Mouse (Mus musculus): ENCODE results near the gene Aco2.
"Not testable (repeated sequence)": the region's sequence is repeated elsewhere in the genome, so short reads cannot be mapped to it uniquely, and the experiment has no call there.

Gene Aco2

DNA sequence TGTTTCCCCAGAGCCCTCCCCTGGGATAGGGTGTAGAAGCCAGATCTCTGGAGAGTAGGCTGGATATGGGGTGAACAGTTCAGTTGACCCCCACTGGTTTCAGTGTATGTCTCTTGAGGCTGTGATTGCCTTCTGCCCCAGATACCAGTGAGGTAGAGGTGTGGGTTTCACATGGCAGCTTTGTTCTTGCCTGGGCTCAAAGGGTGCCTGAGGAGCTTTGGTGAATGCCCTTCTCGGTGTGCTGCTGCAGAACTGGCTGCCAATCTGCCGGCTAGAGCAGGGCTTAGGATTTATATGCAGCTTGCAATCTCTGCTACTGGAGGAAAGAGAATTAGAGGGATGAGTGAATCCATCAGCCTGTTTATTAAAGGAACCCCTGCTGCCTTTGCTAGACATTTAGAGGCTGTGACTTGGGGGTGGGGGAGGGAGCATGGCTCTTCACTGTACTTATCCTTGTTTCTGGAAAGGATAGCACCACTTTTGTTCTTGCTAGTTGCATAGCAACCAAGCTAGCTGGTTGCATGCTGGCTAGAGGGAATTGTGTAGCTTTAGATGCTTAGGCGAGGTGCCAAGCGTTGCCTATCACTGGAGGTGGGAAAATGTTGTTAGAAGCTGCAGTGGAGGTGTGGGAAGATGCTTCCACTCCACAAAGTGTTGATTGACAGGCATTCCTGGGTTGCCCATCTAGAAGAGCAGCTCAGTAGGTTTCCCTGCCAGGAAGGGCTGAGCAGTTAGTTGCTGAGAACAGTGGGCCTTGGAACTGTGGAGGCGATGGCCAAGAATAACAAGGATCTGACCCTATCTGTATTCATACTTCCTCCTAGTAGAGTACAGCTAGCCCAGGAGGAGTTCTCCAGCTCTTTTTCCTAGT, 7.7 kb downstream of the Aco2 start:
- no peak for DNase-seq

DNA sequence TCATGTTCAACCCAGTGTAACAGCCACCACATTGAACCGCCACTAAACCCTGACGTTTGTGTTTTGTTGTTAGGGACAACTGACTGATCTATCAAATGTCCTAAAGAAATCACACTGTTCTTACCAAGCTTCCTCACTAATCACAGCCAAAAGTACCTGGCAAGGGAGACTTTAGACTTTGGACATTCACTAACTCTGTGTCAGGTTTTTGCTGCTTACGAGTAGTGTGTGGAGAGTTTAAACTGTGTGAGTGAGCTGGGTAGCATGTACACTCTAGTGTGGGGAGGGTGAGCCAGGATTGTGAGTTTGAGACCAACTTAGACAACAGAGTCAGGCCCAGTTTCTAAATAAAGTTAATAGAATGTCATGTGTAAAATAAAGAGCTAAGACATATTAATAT, 10.2 kb downstream of the Aco2 start:
- no peak for DNase-seq

DNA sequence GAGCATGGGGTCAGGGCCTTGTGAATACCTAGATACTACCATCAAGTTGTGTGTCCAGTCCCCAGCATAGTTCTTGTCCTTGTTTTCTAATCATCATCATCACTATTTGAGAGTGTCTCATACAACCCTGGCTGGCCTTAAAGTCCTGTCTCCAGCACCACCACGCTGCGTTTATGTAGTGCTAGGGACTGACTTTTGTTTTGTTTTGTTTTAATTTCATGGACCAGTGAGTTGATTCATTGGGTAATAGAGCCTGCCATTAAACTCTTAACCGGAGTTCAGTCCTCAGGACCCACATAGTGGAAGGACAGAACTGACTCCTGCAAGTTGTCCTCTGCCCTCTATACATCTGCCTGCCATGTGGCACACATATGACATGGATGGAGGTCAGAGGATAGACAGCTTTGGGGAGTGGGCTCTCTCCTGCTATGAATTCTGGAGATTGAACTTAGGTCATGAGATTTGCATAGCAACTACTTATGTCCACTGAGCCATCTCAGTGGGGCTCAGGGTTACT, 13.4 kb downstream of the Aco2 start:
- DNase-seq = no peak

DNA sequence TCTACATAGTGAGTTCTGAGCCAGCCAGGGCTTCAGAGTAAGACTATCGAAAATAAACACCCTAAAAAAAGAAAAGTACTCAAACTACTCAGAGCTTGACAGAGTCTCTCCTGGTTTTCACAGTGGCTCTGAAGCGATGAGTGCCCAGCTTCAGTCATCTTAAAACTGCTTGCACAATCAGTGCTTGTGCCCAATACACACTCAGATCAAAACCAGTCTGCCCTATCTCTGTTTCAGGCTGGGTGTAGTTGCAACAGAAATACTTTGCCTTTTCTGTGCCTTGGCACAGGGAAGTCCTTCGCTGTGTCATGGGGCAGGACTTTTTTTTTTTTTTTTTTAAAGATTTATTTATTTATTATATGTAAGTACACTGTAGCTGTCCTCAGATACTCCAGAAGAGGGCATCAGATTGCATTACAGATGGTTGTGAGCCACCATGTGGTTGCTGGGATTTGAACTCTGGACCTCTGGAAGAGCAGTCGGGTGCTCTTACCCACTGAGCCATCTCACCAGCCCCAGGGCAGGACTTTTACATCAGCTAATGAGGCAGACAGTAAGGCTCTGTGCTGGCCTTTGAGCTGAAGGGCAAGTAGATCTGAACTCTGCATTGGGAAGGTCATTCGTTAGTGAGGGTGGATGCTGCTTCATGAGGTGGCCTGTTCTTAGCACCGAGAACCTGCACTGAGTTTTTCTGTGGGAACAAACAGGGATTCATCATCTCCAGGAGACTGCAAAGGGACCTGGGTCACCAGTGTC, 14.9 kb downstream of the Aco2 start:
- no peak for DNase-seq

DNA sequence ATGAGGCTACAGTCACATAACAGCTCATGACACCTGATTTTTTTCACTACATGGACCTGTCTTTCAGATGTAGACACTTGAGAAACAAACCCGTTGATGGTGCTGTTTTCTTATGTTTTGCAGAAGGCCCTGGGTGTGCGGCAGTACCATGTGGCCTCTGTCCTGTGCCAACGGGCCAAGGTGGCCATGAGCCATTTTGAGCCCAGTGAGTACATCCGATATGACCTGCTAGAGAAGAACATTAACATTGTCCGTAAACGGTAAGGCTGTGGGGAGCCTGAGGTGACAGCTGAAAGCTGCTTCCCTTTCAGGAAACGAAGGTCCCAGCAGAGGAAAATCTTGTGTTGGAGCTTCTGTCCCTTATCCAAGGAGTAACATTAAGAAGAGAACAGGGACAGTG, 17.1 kb downstream of the Aco2 start:
- DNase-seq = no peak

DNA sequence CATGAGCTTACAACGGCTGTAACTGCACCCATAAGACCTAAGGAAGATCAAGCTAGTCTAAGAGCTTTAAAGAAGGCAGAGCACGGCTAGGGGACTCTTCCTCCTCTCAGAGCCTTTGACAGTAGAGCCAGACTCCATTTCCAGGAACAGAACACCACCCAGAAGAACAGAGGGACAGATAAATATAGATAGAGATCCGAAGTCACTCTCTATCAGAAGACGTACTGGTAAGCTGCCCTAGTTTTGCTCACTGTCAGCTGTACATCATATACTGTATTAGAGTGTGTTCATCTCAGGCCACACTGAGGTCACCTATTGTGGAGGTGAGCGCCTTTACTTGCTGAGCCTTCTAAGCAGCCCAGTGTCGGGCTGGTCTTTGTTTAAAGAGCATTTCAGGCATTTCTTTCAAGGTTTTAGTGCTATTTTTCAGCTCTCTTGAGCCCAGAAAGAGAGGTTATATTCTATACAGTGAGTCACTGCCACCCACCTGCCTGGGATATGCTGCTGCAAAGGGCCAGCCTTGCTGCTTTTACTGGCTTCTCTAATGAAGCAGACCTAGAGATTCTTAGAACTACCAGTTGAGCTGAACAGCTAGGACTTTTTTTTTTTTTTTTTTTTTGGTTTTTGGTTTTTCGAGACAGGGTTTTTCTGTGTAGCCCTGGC, 19.2 kb downstream of the Aco2 start:
- no peak for DNase-seq

DNA sequence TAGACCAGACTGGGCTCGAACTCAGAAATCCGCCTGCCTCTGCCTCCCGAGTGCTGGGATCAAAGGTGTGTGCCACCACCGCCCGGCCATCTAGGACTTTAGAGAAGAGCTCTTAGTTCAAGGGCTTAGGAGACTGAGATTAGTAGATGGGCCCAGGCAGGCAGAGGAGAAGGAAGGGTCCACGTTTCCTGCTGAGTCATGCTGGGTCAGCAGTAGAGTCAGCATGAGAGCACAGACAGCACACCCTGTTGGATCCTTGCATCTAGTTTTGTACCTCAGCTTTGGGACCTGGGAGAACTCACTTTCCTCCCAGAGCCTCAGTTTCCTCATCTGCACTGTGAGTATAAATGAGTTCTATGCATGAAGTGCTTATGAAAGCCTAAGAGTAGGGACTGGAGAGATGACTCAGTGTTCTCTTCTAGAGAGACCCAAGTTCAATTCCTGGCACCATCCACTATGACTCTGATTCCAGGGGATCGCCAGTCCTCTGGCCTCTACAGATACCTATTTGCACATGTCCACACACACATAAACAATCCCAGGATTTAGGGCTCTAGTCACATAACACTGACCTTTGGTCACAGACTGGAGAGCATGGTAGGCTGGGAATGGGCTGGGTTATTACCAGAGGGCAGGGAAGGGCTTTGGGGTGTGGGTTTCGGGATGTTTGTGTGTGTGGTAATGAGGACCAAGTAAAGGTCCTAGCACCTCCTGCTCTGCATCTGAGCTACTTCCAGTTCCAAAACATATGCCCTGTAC, 19.9 kb downstream of the Aco2 start:
- no peak for DNase-seq

DNA sequence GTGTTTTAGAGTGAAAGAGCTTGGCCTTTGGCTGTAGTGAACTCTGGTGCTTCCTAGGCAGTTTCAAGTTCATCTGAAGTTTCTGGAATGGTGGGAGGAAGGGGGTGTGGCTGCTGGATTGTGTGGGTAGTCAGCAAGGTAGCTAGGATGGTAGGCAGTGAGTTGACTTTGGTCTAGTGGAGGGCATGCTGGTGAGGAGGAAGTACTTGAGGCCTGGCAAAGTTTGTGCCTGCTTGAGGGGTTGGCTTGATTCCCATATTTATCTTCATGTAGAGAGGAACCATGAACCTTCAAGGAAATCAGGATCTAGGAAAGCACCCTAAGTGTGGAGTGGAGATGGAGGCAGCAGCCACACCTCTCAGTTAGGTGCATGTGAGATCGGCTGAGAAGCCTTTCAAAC, 21.9 kb downstream of the Aco2 start:
- DNase-seq = no peak

DNA sequence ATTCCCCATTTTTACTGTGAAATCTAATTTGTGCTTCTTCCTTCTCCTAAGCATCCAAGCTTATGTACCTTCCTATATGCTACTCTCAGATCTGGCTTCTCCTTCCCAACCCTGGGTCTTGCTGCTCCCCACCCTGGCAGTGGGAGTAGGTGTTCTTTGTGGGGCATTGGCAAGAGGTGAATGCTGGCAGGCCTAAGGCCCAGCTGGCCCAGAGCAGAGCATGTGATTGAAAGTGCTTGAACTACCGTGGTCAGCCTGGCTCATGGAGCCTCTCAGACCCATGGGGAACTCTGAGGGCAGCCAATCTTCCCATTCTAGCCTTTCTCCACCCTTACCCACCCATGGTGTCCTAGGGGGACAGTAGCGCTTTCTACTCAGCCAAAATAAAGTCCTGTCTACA, 24.3 kb downstream of the Aco2 start:
- no peak for DNase-seq

DNA sequence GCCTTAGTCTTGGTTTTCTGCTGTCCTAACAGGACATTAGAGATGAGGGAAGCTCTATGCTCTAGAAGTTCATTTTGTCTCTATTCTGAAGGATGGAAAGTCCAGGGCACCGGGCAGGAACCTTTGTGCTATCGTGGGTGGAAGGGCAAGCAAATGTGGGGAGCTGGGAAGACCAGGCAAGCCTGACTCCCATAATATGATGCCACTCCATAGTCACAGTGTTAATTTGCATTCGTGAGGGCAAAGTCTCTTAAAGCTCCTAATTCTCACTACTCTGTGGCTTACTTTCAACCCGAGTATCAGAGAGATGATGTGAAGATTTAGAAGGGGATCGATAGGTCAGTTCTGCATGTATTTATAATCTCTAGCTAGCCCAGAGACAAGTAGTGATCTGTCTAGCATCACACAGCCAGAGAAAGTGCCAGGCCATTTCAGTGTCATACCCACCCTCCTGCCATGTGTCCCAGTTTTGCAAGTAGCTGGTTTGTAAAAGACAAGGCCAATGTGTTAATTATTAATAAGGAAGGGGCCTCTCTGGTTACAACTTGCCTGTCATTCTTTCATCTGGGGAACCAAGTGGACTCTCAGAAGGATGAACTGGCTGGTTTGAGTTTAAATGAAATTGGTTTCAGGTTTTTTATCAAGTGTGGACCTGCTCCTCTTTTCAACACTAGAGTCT, 25.6 kb downstream of the Aco2 start:
- no peak for DNase-seq

DNA sequence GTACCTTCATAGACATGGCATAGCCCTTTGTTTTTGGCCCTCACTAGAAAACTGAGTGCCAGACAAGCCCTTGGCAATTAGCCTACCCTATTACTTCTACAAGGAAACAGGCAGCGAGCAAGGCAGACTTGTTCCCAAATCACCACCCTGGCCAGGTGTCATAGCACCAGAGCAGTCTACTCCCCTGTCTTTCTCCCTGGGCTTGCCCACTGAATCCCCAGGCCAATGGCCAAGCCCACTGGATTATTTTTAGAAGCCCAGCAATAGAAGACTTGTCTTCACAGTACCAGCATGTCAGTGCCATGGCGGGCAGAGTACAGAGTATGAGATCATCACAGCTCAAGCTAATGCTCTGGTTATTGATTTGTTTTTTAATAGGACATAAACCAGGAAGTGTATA, 26.6 kb downstream of the Aco2 start:
- DNase-seq = no peak

DNA sequence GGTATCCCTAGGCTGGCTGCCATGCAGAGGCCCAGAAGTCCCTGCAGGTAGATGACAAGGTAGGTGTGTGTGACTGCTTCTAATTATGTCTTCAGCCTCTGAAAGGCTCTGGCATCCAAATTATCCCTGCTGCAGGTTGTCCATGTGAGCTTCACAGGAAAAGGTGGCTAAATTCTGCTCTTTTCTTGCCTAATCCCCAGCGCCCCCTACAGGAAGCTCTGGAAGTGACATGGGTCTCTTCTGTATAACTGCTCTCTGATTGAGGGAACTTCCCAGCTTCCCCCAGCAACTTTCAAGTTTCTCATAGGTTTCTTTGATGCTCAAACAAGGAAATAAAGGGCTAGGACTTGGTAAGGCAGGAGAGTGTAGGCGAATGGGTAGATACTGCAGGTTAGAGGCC, 32.8 kb downstream of the Aco2 start:
- DNase-seq = peak; percentile 88

DNA sequence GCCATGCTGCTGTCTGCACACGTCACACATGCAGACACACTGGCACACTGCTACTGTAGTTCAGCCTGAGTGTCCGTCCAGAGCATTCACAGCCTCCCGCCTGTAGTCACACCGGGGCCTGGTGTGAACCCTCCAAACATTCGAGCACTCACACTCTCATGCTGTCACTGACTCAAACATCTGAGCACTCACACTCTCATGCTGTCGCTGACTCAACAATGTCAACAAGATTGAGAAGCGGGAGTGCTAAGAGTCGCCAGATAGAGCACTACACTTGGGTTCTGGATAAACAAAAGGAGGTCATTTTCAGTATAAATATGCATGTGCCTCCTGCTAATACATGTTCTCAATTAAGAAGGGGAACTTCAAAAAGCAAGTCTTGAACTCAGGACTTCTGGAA, 35.8 kb downstream of the Aco2 start:
- no peak for DNase-seq

DNA sequence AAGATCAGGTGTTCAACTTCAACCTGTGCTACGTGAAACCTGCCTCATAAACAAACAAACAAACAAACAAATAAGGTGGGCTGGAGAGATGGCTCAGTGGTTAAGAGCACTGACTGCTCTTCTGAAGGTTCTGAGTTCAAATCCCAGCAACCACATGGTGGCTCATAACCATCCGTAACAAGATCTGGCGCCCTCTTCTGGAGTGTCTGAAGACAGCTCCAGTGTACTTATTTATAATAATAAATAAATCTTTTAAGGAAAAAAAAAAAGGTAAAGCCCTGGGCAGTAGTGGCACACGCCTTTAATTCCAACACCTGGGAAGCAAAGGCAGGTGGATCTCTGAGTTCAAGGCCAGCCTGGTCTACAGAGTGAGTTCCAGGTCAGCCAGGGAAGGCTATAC, 36.7 kb downstream of the Aco2 start:
- not testable (repeated sequence) for DNase-seq

DNA sequence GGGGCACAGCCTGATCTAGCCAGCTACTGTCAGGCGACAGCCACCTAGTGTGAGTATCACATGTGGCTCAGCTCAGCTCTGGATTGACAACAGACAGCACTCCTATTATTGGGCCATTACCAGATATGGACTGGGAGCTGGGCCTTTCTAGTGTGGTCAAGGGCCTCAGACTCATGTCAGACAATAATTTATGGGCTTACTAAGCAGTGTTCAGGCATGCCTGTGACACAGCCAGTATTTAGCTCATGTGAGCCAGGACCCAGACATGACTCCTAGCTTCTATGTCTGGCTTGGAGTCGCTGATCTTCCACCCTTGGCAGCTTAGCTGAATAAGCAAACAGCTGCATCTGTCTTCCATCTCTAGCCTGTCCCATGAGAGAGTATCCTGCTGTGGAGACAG, 40.4 kb downstream of the Aco2 start:
- DNase-seq = peak; percentile 51

DNA sequence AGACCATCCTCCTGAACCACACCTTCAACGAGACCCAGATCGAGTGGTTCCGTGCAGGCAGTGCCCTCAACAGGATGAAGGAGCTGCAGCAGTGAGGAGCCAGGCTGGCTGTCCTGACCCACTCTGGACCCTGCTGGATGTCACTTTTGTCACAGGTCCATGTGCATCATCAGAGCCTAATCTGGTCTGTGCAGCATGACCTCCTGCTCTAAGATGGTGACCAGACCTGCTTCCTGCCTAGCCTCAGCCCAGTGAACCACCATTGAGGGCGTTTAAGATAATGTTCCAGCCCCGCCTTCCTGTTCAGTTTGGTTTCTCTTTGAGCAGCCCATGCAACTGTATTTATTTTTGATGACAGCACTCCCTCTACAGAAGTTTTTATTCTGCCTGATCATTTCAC, 42.6 kb downstream of the Aco2 start:
- DNase-seq = no peak

DNA sequence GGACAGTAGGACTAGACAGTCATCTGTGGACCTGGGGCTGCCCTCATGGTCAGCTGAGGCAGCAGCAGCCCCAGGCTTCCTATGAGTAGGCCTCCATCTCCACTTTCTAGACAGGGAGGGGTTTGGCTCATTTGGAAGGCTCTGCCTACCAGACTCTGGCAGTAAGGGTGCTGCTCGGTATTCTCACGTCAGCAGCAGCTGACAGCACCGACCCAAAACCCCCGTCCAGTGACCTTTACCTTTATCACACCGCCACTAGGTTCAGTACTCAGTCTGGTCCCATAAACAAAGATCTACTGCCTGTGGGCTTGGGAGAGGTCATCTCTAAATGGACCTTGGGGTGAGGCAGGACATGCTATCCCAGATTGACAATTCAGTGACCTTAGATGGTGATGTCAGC, 43.6 kb downstream of the Aco2 start:
- DNase-seq = no peak

DNA sequence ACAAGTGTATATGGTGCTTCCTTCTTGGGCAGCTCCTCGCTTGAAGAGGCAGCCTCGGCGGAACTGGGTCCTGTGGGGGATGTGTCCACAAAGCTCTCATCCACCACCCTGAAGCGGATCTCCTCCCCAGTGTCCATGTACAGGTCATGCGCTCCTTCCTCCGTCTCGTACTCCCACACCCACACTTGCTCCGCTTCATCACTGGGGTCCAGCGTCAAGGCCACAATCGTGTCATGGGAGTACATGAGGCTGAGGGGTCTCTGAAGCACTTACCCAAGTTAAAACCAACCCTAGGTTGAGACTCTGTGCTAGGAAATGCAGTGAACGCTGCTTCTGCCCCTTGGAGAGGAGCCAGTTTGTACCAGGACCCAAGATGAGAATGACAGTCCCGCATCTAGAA, 45.1 kb downstream of the Aco2 start:
- DNase-seq = no peak

DNA sequence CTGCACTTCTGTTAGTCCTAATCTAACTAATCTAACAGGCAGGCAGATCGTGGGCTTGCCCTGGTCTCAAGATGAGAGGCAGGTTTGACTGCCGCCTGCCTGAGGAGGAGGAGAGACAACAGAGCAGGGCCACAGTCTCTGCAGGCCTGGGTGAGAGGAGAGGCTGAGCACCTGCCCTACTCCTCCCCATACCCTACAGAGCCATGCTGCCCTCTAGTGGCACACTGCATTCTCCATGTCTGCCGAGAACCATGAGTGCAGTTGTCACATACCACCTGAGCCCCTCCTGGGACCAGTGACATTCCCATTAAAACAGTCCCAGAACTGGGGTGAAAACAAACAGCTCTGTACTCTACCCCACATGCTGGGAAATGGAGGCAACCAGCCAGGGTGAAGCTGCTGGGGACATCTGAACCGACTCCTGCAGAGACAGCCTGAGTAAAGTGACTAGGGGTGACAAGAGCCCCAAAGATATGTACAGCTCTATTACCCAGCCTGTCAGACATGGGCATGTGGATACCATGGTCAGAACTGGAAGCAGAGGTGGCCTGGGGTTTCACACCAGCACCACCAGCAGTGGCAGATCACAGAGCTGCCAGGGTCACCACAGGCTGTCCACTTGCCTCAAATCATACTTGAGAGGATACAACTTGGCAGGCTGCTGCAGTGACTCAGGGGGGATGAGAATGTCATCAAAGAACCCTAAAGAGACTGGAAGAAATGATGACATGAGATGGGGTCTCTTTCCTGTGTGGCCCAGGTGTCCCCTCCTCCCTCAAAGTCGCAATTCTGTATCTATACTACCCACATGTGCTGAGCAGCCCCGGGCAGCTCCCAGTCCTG, 45.7 kb downstream of the Aco2 start:
- DNase-seq = peak; percentile 88

DNA sequence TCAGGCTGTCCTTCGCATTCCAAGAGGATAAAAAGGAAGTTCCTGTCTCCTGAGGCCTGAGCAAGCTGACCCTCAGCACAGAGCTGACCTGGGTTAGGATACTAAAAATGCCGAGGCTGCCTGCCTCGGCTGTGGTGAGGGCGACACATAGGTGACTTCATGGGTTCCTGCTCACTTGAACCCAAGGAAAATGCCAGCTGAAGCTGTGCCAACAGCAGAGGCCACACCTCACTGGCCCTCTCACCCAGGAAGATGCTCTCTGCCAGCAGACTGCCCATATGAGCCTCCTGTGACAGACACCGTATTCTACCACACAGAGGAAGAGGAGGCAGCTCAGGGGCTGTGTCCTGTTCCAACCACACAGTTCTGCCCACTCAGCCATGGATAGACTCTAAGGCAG, 47.0 kb downstream of the Aco2 start:
- no peak for DNase-seq

DNA sequence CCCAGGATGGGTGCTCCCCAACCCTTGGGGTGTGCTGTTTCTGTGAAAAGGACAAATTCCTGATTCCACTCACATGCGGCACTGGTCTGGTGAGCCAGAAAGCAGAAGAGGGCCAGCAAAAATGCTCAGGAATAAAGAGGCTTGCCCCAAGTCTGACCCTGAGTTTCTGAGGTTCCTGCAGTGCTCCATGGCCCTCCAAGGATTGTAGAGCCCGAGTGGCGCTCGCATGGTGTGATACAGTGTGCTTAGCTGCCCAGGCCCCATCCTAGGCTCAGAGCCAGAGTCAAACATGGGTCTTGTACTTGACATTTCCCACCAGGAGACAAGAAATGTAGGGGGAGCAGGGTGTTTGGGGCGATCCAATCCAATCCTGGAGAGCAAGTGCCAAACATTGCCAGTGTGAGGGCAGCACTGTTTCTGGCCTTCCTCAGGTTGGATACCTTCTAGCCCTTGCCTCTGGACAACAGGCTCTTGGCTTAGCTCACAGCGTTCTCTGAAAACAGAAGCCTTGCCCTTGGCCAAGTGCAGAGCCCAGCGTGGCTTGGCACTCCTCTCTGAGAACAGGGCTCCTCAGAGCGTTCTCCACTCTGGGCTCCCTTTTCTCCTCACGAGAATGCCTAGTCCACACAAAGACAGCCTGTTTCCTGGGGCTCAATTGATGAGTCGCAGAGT, 48.6 kb downstream of the Aco2 start:
- DNase-seq = no peak

Data from kidney, postnatal 10 days (tissue).